In genomic region chr6:4577756-4578155, GRCm38 (mm10) we compare ENCODE assay signal across 33 mouse cellular contexts. TPM values are rescaled to one million over a fixed set of nuclear protein-coding genes. Genes with fewer than 3 reads are reported as not detected.
DNase-seq lines count a peak whose midpoint lies in the region; ATAC-seq and TF ChIP-seq lines count a peak whose summit lies in the region.
"Had no signal": no experiment of that assay in that cellular context is flagged by ENCODE, and none has a peak within 500 bp of the region (broad histone marks: within the 10 kb centered on the region; RNA-seq: fewer than 3 reads in every experiment).

No protein-coding gene starts in this region.

- no peak overlapping the region for H3K9ac ChIP-seq in forebrain, embryonic 14.5 days (ENCODE audit: low read length)
- H3K9ac ChIP-seq in forebrain, embryonic 11.5 days (ENCODE audit: low read length), result no peak overlapping the region
- no peak overlapping the region for H3K9ac ChIP-seq in lung, embryonic 14.5 days
- H3K9ac ChIP-seq in forebrain, postnatal 0 days, result no peak overlapping the region
- H3K9ac ChIP-seq: embryonic facial prominence, embryonic 13.5 days; heart, embryonic 12.5 days; hindbrain, embryonic 13.5 days; kidney, embryonic 15.5 days; limb, embryonic 15.5 days; liver, embryonic 13.5 days; midbrain, embryonic 15.5 days; neural tube, embryonic 15.5 days; stomach, embryonic 15.5 days had no signal

- 74% methylated on average over 5 of the region's 5 CpGs for WGBS in forebrain, embryonic 14.5 days
- WGBS in forebrain, embryonic 11.5 days, result 86% methylated on average over 5 of the region's 5 CpGs
- WGBS in lung, embryonic 14.5 days, result 41% methylated on average over 5 of the region's 5 CpGs
- WGBS in forebrain, postnatal 0 days, result 63% methylated on average over 5 of the region's 5 CpGs

- peak; percentile 53 for DNase-seq in forebrain, embryonic 14.5 days (ENCODE audit: low spot score)
- DNase-seq in forebrain, embryonic 11.5 days (ENCODE audit: low spot score), result no peak
- DNase-seq in lung, embryonic 14.5 days, result peak; percentile 45
- DNase-seq in lung, postnatal 4 days, result no peak
- DNase-seq in forebrain, postnatal 0 days, result peak; percentile 32
- DNase-seq in spleen, postnatal 14 days (ENCODE audit: low spot score in 2 of 2), result no peak
- DNase-seq: adrenal gland, adult 8-10 months; cerebellum, adult 11 months; cerebellum, adult 9-10 months; gastrocnemius, postnatal 25 days; heart, adult 2 months; heart, postnatal 4 days; kidney, adult 18-20 months; kidney, postnatal 4 days; liver, embryonic 13.5 days; lung, adult 2 months; retina, postnatal 1 day; right cerebral cortex, postnatal 14 days; thymus, adult 18-20 months; thymus, postnatal 25 days had no signal

- H3K27ac ChIP-seq in forebrain, embryonic 14.5 days (ENCODE audit: low read depth, low read length), result no peak overlapping the region
- no peak overlapping the region for H3K27ac ChIP-seq in forebrain, embryonic 11.5 days (ENCODE audit: low read depth, low read length)
- no peak overlapping the region for H3K27ac ChIP-seq in lung, embryonic 14.5 days (ENCODE audit: low read depth)
- H3K27ac ChIP-seq in forebrain, postnatal 0 days (ENCODE audit: low read depth, low read length), result no peak overlapping the region
- H3K27ac ChIP-seq: embryonic facial prominence, embryonic 13.5 days; heart, adult 2 months; hindbrain, embryonic 13.5 days; kidney, embryonic 15.5 days; limb, embryonic 10.5 days; limb, embryonic 15.5 days; liver, embryonic 13.5 days; macrophage; midbrain, embryonic 10.5 days; midbrain, embryonic 15.5 days; neural tube, embryonic 15.5 days; stomach, embryonic 15.5 days had no signal

- H3K4me2 ChIP-seq in forebrain, embryonic 14.5 days (ENCODE audit: low read length), result no peak overlapping the region
- H3K4me2 ChIP-seq in forebrain, embryonic 11.5 days (ENCODE audit: low read depth, low read length, severe bottlenecking), result no peak overlapping the region
- no peak overlapping the region for H3K4me2 ChIP-seq in lung, embryonic 14.5 days
- no peak overlapping the region for H3K4me2 ChIP-seq in forebrain, postnatal 0 days (ENCODE audit: low read depth)
- H3K4me2 ChIP-seq: embryonic facial prominence, embryonic 13.5 days; heart, embryonic 12.5 days; hindbrain, embryonic 13.5 days; kidney, embryonic 15.5 days; limb, embryonic 15.5 days; liver, embryonic 13.5 days; midbrain, embryonic 15.5 days; neural tube, embryonic 15.5 days; stomach, embryonic 15.5 days had no signal

- ATAC-seq in forebrain, embryonic 14.5 days, result peak; percentile 67; the same call in 1 of the 2 replicates
- no peak for ATAC-seq in forebrain, embryonic 11.5 days (replicated peaks; ENCODE audit: low FRiP score)
- ATAC-seq in lung, embryonic 14.5 days (ENCODE audit: insufficient read depth), result no peak
- ATAC-seq in forebrain, postnatal 0 days, result peak; percentile 82
- ATAC-seq in megakaryocyte, adult 5-6 weeks (ENCODE audit: poor library complexity, severe bottlenecking), result no peak
- ATAC-seq: midbrain, embryonic 15.5 days had no signal

- H3K4me3 ChIP-seq in forebrain, embryonic 14.5 days (ENCODE audit: low read depth, low read length), result no peak overlapping the region
- H3K4me3 ChIP-seq in forebrain, embryonic 11.5 days (ENCODE audit: low read depth, low read length), result no peak overlapping the region
- no peak overlapping the region for H3K4me3 ChIP-seq in lung, embryonic 14.5 days (ENCODE audit: low read depth, low read length)
- H3K4me3 ChIP-seq in forebrain, postnatal 0 days (ENCODE audit: low read depth, low read length), result no peak overlapping the region
- H3K4me3 ChIP-seq: embryonic facial prominence, embryonic 13.5 days; heart, adult 2 months; heart, embryonic 12.5 days; hindbrain, embryonic 13.5 days; kidney, embryonic 15.5 days; limb, embryonic 10.5 days; limb, embryonic 15.5 days; liver, embryonic 13.5 days; midbrain, embryonic 10.5 days; midbrain, embryonic 15.5 days; neural tube, embryonic 15.5 days; stomach, embryonic 15.5 days had no signal

- H3K9me3 ChIP-seq in forebrain, embryonic 14.5 days (replicated peaks; ENCODE audit: control insufficient read depth, low read length), result no peaks in the 10 kb centered on the region
- no peaks in the 10 kb centered on the region for H3K9me3 ChIP-seq in forebrain, embryonic 11.5 days (ENCODE audit: control insufficient read depth, low read length)
- no peaks in the 10 kb centered on the region for H3K9me3 ChIP-seq in lung, embryonic 14.5 days (ENCODE audit: low read depth, low read length)
- no peaks in the 10 kb centered on the region for H3K9me3 ChIP-seq in forebrain, postnatal 0 days (ENCODE audit: low read length)
- H3K9me3 ChIP-seq: embryonic facial prominence, embryonic 13.5 days; G1E; heart, embryonic 12.5 days; hindbrain, embryonic 13.5 days; kidney, embryonic 15.5 days; limb, embryonic 10.5 days; limb, embryonic 15.5 days; liver, embryonic 13.5 days; midbrain, embryonic 10.5 days; midbrain, embryonic 15.5 days; neural tube, embryonic 15.5 days; stomach, embryonic 15.5 days had no signal

- no peak for TF ChIP-seq CTCF in lung, embryonic 14.5 days (IDR thresholded peaks at IDR 0.05; ENCODE audit: low read depth)
- no peak for TF ChIP-seq CTCF in forebrain, postnatal 0 days (IDR thresholded peaks at IDR 0.05; ENCODE audit: low read depth)

- no peaks in the 10 kb centered on the region for H3K27me3 ChIP-seq in forebrain, embryonic 14.5 days (replicated peaks; ENCODE audit: control insufficient read depth, insufficient read depth, low read length)
- H3K27me3 ChIP-seq in forebrain, embryonic 11.5 days (ENCODE audit: control insufficient read depth, insufficient read depth, low read length), result no peaks in the 10 kb centered on the region
- H3K27me3 ChIP-seq in lung, embryonic 14.5 days (ENCODE audit: insufficient read depth, low read length), result no peaks in the 10 kb centered on the region
- no peaks in the 10 kb centered on the region for H3K27me3 ChIP-seq in forebrain, postnatal 0 days (ENCODE audit: insufficient read depth, low read length)
- H3K27me3 ChIP-seq: embryonic facial prominence, embryonic 13.5 days; heart, embryonic 12.5 days; hindbrain, embryonic 13.5 days; kidney, embryonic 15.5 days; limb, embryonic 15.5 days; liver, embryonic 13.5 days; midbrain, embryonic 15.5 days; neural tube, embryonic 15.5 days; stomach, embryonic 15.5 days had no signal

- H3K4me1 ChIP-seq in forebrain, embryonic 14.5 days (ENCODE audit: control insufficient read depth, insufficient read depth, low read length), result no peaks in the 10 kb centered on the region
- no peaks in the 10 kb centered on the region for H3K4me1 ChIP-seq in forebrain, embryonic 11.5 days (replicated peaks; ENCODE audit: control insufficient read depth, insufficient read depth, low read length)
- H3K4me1 ChIP-seq in lung, embryonic 14.5 days (ENCODE audit: insufficient read depth), result no peaks in the 10 kb centered on the region
- H3K4me1 ChIP-seq in forebrain, postnatal 0 days (ENCODE audit: insufficient read depth), result no peaks in the 10 kb centered on the region
- H3K4me1 ChIP-seq: embryonic facial prominence, embryonic 13.5 days; hindbrain, embryonic 13.5 days; kidney, embryonic 15.5 days; limb, embryonic 15.5 days; liver, embryonic 13.5 days; midbrain, embryonic 15.5 days; neural tube, embryonic 15.5 days; stomach, embryonic 15.5 days had no signal

- H3K36me3 ChIP-seq in forebrain, embryonic 14.5 days (ENCODE audit: control insufficient read depth, insufficient read depth, low read length), result no peaks in the 10 kb centered on the region
- H3K36me3 ChIP-seq in forebrain, embryonic 11.5 days (ENCODE audit: control insufficient read depth, insufficient read depth, low read length), result no peaks in the 10 kb centered on the region
- H3K36me3 ChIP-seq in lung, embryonic 14.5 days (ENCODE audit: insufficient read depth), result no peaks in the 10 kb centered on the region
- no peaks in the 10 kb centered on the region for H3K36me3 ChIP-seq in forebrain, postnatal 0 days (ENCODE audit: insufficient read depth)
- H3K36me3 ChIP-seq: embryonic facial prominence, embryonic 13.5 days; G1E; heart, embryonic 12.5 days; hindbrain, embryonic 13.5 days; kidney, embryonic 15.5 days; limb, embryonic 10.5 days; limb, embryonic 15.5 days; liver, embryonic 13.5 days; midbrain, embryonic 10.5 days; midbrain, embryonic 15.5 days; neural tube, embryonic 15.5 days; stomach, embryonic 15.5 days had no signal

RNA-seq across cellular contexts. Expression of gene Casd1, which starts 22.9 kb away (rescaled TPM):
- polyA plus RNA-seq in forebrain, embryonic 14.5 days (2014; fragmentation: Nextera tagmentation; extraction: Ambion mirVana), result 41.8 and 43.5 TPM in 2 replicates
- polyA plus RNA-seq in forebrain, embryonic 11.5 days (2014; fragmentation: Nextera tagmentation; extraction: Ambion mirVana), result 42.1 TPM in 2 replicates
- 43.3 and 46.5 TPM in 2 replicates for polyA plus RNA-seq in lung, embryonic 14.5 days (2014; fragmentation: Nextera tagmentation; extraction: Ambion mirVana)
- total RNA-seq in forebrain, postnatal 0 days (2014; rRNA removed), result 77.9 and 90.3 TPM in 2 replicates
- 27.0 and 38.7 TPM in 2 replicates for polyA plus RNA-seq in forebrain, postnatal 0 days (2015; fragmentation: Nextera tagmentation; extraction: Ambion mirVana)
- 28.1 and 31.5 TPM in 2 replicates for total RNA-seq in megakaryocyte, adult 5-6 weeks (2015)
- total RNA-seq in megakaryocyte, adult 5-6 weeks (2017), result 62.1 and 68.1 TPM in 2 replicates

Comparison
In these comparisons a context has a peak if more than half of its experiments do, and no peak if none do; other contexts are left out.
1. ATAC-seq: peak in forebrain, embryonic 14.5 days (single experiment) and forebrain, postnatal 0 days (single experiment); none in forebrain, embryonic 11.5 days (single experiment), lung, embryonic 14.5 days (single experiment) and megakaryocyte, adult 5-6 weeks (single experiment).
2. DNase-seq: peak in forebrain, embryonic 14.5 days (single experiment), lung, embryonic 14.5 days (single experiment) and forebrain, postnatal 0 days (single experiment); none in forebrain, embryonic 11.5 days (single experiment), lung, postnatal 4 days (0 of 2) and spleen, postnatal 14 days (0 of 2).